Mouse (Mus musculus) adipose tissue, adult 10 weeks (tissue): ENCODE data around the gene Olfr680-ps1. TPM values are rescaled to one million over a fixed set of nuclear protein-coding genes. Genes with fewer than 3 reads are reported as not detected.

Source experiments
- polyA plus RNA-seq: library from polyadenylated mRNA; stranded (reverse); fragments of 350-450 nt; fragmentation: Illumina TruSeq; extraction: RNeasy Lipid Tissue Mini Kit (QIAGEN cat#74804); gene quantifications from one replicate; pipeline ENCODE4 v1.2.3, GENCODE M21; 2014; ENCODE audit warnings: low read depth, low replicate concordance

Olfr680-ps1 gene
- not detected for polyA plus RNA-seq

DNA sequence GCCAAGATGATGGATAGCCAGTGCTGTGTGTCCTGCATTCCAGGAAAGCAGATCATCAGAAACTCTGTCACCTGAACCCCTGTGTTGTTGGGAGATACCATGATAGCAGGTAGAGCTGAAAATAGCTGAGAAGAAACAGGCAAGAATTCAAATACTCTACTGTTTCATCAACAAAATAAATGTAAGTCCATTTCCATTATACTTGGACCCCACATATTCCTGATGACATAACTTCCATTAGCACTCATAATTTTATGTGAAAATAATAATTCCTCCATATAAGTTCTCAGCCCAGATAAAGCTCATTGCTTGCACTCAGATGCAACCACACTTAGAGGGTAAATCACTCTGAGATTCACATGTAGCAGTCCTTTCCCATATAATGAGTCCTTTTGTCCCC is at the start of gene Olfr680-ps1:
TSS of gene Olfr680-ps1 (minus strand) at position 101 of the 400 bp plus-strand sequence.

DNA sequence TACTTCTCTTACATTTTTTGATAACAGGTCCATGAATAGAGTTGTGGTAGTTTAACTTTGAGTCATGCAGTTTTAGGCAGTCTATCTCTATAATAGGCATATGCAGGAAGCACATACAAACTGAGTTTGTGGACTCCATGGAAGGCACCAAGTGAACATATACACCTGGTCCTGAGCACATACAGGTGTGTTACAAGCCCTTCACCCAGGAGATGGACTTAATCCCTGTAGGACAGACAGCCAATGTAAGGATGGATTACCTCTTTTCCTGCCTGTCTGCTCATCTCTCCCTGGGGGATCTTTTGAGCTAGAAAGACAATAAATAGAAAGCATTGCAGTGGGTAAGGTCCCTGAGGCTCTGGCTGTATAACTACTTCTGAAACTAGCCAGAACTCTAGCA is 23.9 kb upstream of the Olfr680-ps1 start, which contains the start of gene Olfr681:
TSS of gene Olfr681 (plus strand) at position 301 of the 400 bp plus-strand sequence.

DNA sequence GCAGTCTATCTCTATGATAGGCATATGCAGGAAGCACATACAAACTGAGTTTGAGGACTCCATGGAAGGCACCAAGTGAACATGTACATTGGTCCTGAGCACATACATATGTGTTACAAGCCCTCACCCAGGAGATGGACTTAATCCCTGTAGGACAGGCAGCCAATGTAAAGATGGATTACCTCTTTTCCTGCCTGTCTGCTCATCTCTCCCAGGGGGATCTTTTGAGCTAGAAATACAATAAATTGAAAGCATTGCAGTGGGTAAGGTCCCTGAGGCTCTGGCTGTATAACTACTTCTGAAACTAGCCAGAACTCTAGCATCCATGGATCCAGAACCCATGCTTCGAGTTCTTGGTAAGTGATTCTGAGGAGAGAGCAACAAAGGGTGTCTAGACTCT is 11.7 kb downstream of the Olfr680-ps1 start, which contains the start of gene Olfr679:
TSS of gene Olfr679 (plus strand) at position 301 of the 400 bp plus-strand sequence.

DNA sequence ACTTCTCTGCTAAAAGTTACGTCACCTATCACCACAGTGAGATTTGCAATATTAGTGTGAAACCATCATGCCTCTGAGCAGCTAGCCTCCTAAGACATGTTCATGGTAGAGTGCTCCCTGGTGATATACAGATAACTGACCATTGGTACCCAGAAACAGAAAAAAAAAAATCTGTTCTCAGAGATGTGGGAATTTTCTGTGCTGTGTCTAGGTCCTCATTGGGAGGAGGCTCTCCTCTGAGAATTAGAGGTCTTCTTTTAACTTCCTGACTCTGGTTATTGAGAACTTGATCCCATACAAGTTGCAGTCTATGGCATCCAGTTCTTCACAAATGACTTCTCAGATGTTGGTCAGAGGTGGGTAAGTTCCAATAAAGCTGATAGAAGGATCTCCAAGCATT is 28.4 kb downstream of the Olfr680-ps1 start, which contains the start of gene Olfr678:
TSS of gene Olfr678 (plus strand) at position 301 of the 400 bp plus-strand sequence.

Other genes with a start within 250 kb of the Olfr680-ps1 start
- not detected for gene Usp17la, start 235.8 kb downstream of the Olfr680-ps1 start, polyA plus RNA-seq
- not detected for gene Olfr665, start 214.8 kb downstream of the Olfr680-ps1 start, polyA plus RNA-seq
- gene Olfr666, start 196.9 kb downstream of the Olfr680-ps1 start, polyA plus RNA-seq: 0.20 TPM
- gene Olfr667, start 171.3 kb downstream of the Olfr680-ps1 start, polyA plus RNA-seq: not detected
- not detected for gene Olfr668, start 164.8 kb downstream of the Olfr680-ps1 start, polyA plus RNA-seq
- not detected for gene Olfr669, start 158.6 kb downstream of the Olfr680-ps1 start, polyA plus RNA-seq
- not detected for gene Olfr670, start 130.2 kb downstream of the Olfr680-ps1 start, polyA plus RNA-seq
- gene Olfr671, start 113.7 kb downstream of the Olfr680-ps1 start, polyA plus RNA-seq: not detected
- gene Olfr672, start 90.8 kb downstream of the Olfr680-ps1 start, polyA plus RNA-seq: not detected
- gene Olfr675, start 64.4 kb downstream of the Olfr680-ps1 start, polyA plus RNA-seq: not detected
- not detected for gene Olfr676, start 60.1 kb downstream of the Olfr680-ps1 start, polyA plus RNA-seq
- gene Olfr677, start 41.4 kb downstream of the Olfr680-ps1 start, polyA plus RNA-seq: not detected
- gene Olfr678, start 28.3 kb downstream of the Olfr680-ps1 start, polyA plus RNA-seq: not detected
- not detected for gene Olfr679, start 11.6 kb downstream of the Olfr680-ps1 start, polyA plus RNA-seq
- not detected for gene Olfr681, start 24.0 kb upstream of the Olfr680-ps1 start, polyA plus RNA-seq
- gene Olfr683, start 54.2 kb upstream of the Olfr680-ps1 start, polyA plus RNA-seq: not detected
- gene Olfr684, start 70.8 kb upstream of the Olfr680-ps1 start, polyA plus RNA-seq: not detected
- gene Olfr685, start 93.2 kb upstream of the Olfr680-ps1 start, polyA plus RNA-seq: not detected
- not detected for gene Olfr686, start 114.7 kb upstream of the Olfr680-ps1 start, polyA plus RNA-seq
- not detected for gene Olfr688, start 195.3 kb upstream of the Olfr680-ps1 start, polyA plus RNA-seq
- gene Olfr689, start 218.3 kb upstream of the Olfr680-ps1 start, polyA plus RNA-seq: not detected
- gene Olfr690, start 241.3 kb upstream of the Olfr680-ps1 start, polyA plus RNA-seq: not detected
- not detected for gene Olfr691, start 249.5 kb upstream of the Olfr680-ps1 start, polyA plus RNA-seq